Comparison of ENCODE assay signal across 8 mouse cellular contexts in genomic region chr7:130533316-130534260, GRCm38 (mm10). TPM values are rescaled to one million over a fixed set of nuclear protein-coding genes. Genes with fewer than 3 reads are reported as not detected.
DNase-seq lines count a peak whose midpoint lies in the region; ATAC-seq lines count a peak whose summit lies in the region.

No protein-coding gene starts in this region.

- no peak overlapping the region for H3K9ac ChIP-seq in hindbrain, embryonic 14.5 days

- H3K4me1 ChIP-seq in hindbrain, embryonic 14.5 days (replicated peaks; ENCODE audit: control insufficient read depth, insufficient read depth, low read length), result no peaks in the 10 kb centered on the region

- H3K9me3 ChIP-seq in hindbrain, embryonic 14.5 days (ENCODE audit: control insufficient read depth, low read length), result no peaks in the 10 kb centered on the region

- peak; percentile 93 for DNase-seq in NIH3T3 (ENCODE audit: low read depth)
- DNase-seq in cerebellum, postnatal 14 days, result peak; percentile 95 to 98
- DNase-seq in frontal cortex, postnatal 36 days (ENCODE audit: low spot score in 2 of 2), result peak; percentile 86 to 89
- peak; percentile 91 for DNase-seq in hindbrain, embryonic 14.5 days (ENCODE audit: low spot score)
- peak; percentile 88 to 99 for DNase-seq in layer of hippocampus, postnatal 25 days (ENCODE audit: extremely low spot score in 1 of 2, low spot score in 1 of 2)
- peak; percentile 91 for DNase-seq in lung, postnatal 25 days (ENCODE audit: low spot score)
- peak; percentile 92 for DNase-seq in retina, embryonic 14.5 days (ENCODE audit: low spot score)
- DNase-seq in thymus, postnatal 36 days, result peak; percentile 66 to 77

- H3K4me2 ChIP-seq in hindbrain, embryonic 14.5 days (replicated peaks), result no peak overlapping the region

- peak; percentile 40; the same call in 1 of the 2 replicates for ATAC-seq in hindbrain, embryonic 14.5 days (ENCODE audit: low FRiP score)

- H3K27ac ChIP-seq in hindbrain, embryonic 14.5 days, result no peak overlapping the region

- WGBS in hindbrain, embryonic 14.5 days, result 47% methylated on average over 25 of the region's 25 CpGs

- H3K4me3 ChIP-seq in hindbrain, embryonic 14.5 days (replicated peaks; ENCODE audit: low read length), result no peak overlapping the region

- peaks cover 70% of the 10 kb centered on the region for H3K36me3 ChIP-seq in hindbrain, embryonic 14.5 days (replicated peaks; ENCODE audit: control insufficient read depth, insufficient read depth)

- no peaks in the 10 kb centered on the region for H3K27me3 ChIP-seq in hindbrain, embryonic 14.5 days (ENCODE audit: control insufficient read depth, insufficient read depth, low read length)

RNA-seq across cellular contexts. Expression of gene Ate1, which starts 13.4 kb away (rescaled TPM):
- 104 and 108 TPM in 2 replicates for polyA plus RNA-seq in hindbrain, embryonic 14.5 days (2014; fragmentation: Nextera tagmentation; extraction: Ambion mirVana)
- total RNA-seq in layer of hippocampus, postnatal 25 days (2021), result 10 to 100 TPM; 65.3 to 66.7 TPM

RNA-seq across cellular contexts. Expression of gene Nsmce4a, which starts 39.3 kb away (rescaled TPM):
- 96.7 and 99.6 TPM in 2 replicates for polyA plus RNA-seq in hindbrain, embryonic 14.5 days (2014; fragmentation: Nextera tagmentation; extraction: Ambion mirVana)
- total RNA-seq in layer of hippocampus, postnatal 25 days (2021), result 10 to 100 TPM; 36.3 to 36.6 TPM

RNA-seq across cellular contexts. Expression of gene Tacc2, which starts 43.6 kb away (rescaled TPM):
- 58.9 and 61.6 TPM in 2 replicates for polyA plus RNA-seq in hindbrain, embryonic 14.5 days (2014; fragmentation: Nextera tagmentation; extraction: Ambion mirVana)
- total RNA-seq in layer of hippocampus, postnatal 25 days (2021), result 10 to 100 TPM; 75.1 to 82.4 TPM
